Mouse (Mus musculus) heart, embryonic 12.5 days (tissue): ENCODE results near the gene Olfr187. TPM values are rescaled to one million over a fixed set of nuclear protein-coding genes. Genes with fewer than 3 reads are reported as not detected.
"Not testable (repeated sequence)": the region's sequence is repeated elsewhere in the genome, so short reads cannot be mapped to it uniquely, and the experiment has no call there.

Source experiments
- ATAC-seq: fragments of 200-750 bp; cut with Nextera tagmentation; 2 replicates; pipeline ENCODE4 v1.8.0; 2017; ENCODE audit warnings: moderate TSS enrichment, moderate library complexity; ENCODE audit not compliant: insufficient number of reproducible peaks, low FRiP score
- H3K27ac ChIP-seq: fragments of 300-500 bp; sonication (generic); 2 replicates; pipeline ENCODE4 v1.5.1; 2016; ENCODE audit warnings: mild to moderate bottlenecking, moderate library complexity; ENCODE audit not compliant: poor library complexity, severe bottlenecking
- H3K27me3 ChIP-seq: fragments of 300-500 bp; sonication (generic); replicated peaks from 2 replicates; pipeline ENCODE4 v1.6.1; 2016; ENCODE audit warnings: mild to moderate bottlenecking, moderate library complexity
- H3K36me3 ChIP-seq: fragments of 300-500 bp; sonication (generic); 2 replicates; pipeline ENCODE4 v1.6.1; 2016; ENCODE audit warnings: mild to moderate bottlenecking, moderate library complexity
- H3K4me1 ChIP-seq: fragments of 300-500 bp; sonication (generic); replicated peaks from 2 replicates; pipeline ENCODE4 v1.6.1; 2016; ENCODE audit warnings: mild to moderate bottlenecking
- H3K4me2 ChIP-seq: fragments of 300-500 bp; sonication (generic); 2 replicates; pipeline ENCODE4 v1.6.1; 2016; ENCODE audit warnings: mild to moderate bottlenecking, moderate library complexity
- H3K4me3 ChIP-seq: fragments of 300-500 bp; sonication (generic); 2 replicates; pipeline ENCODE4 v1.5.1; 2016; ENCODE audit warnings: mild to moderate bottlenecking
- H3K9ac ChIP-seq: fragments of 300-500 bp; sonication (generic); 2 replicates; pipeline ENCODE4 v1.6.1; 2016; ENCODE audit warnings: mild to moderate bottlenecking, moderate library complexity
- H3K9me3 ChIP-seq: fragments of 300-500 bp; sonication (generic); replicated peaks from 2 replicates; pipeline ENCODE4 v1.6.1; 2016; ENCODE audit warnings: mild to moderate bottlenecking, moderate library complexity
- WGBS: fragments of 180-500 bp; shearing (Covaris S2); methylation state at CpG from one replicate; pipeline ENCODE4 v1.1.7; 2016; 5-methylcytosine and 5-hydroxymethylcytosine counted together
- polyA plus RNA-seq: library from polyadenylated mRNA; unstranded; fragments of >200 nt; fragmentation: Nextera tagmentation; extraction: Ambion mirVana; gene quantifications from 2 replicates; pipeline ENCODE4 v1.2.1, GENCODE M21; 2016

The Olfr187 gene
- not detected in 2 replicates for polyA plus RNA-seq

DNA sequence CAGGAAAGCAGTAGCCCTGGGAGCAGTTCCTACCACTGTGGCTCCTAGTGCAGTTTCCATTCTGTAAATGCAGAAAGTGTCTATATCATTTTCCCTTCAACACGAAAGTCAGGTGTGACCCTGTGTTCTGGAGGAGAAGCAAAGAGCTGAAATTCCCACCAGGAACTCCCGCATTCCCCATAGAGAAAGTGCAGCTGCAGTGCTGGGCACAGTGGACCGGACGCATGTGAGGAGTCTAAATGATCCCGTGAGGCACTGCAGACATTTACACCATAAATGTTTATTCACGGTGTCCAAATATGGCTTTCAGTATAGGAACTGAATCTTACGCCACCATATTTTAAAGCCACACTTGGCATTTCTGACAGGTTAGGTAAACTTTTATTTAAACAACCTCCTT lies at the start of gene Olfr187:
TSS of gene Olfr187 (minus strand) at position 58 of the 400 bp plus-strand sequence.
- no peak within 1 kb of the TSS for H3K9ac ChIP-seq
- H3K4me1 ChIP-seq = no peaks in the 10 kb centered on the region
- no peak within 1 kb of the TSS for H3K4me3 ChIP-seq
- no peaks in the 10 kb centered on the region for H3K27me3 ChIP-seq
- H3K27ac ChIP-seq = no peak within 1 kb of the TSS
- 80% methylated on average over 7 of the region's 7 CpGs for WGBS
- no peak for ATAC-seq
- H3K9me3 ChIP-seq = 0 out of 2 replicates have a peak, but pooled peaks cover 6% of the 10 kb centered on the region
- H3K36me3 ChIP-seq = no peaks in the 10 kb centered on the region
- no peak within 1 kb of the TSS for H3K4me2 ChIP-seq

GRCm38 (mm10) chr16:59081113-59081512 lies 41.5 kb upstream of the Olfr187 start:
- not testable (repeated sequence) for H3K27me3 ChIP-seq, H3K9me3 ChIP-seq, H3K27ac ChIP-seq, H3K4me2 ChIP-seq, ATAC-seq, H3K9ac ChIP-seq, H3K4me1 ChIP-seq, H3K36me3 ChIP-seq, H3K4me3 ChIP-seq
- 70% methylated on average over 2 of the region's 2 CpGs for WGBS

DNA sequence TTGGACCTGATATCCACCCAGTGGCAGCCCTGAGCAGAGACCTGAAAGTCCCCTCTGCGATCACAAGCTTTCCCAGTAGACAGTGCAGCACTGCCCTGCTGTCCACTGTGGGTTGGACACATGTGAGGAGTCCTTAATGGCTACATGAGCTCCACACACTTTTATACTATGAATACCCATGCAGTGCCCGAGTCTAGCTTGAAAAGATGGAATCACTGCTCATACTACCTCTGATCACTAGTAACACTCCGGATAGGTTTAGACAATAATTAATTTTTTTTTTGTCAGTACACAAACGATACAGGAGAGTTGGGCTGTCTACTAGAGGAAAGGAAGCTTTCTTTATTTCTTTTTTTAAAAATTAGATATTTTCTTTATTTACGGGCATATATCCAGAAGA lies 38.3 kb upstream of the Olfr187 start, which contains the start of gene Olfr190:
TSS of gene Olfr190 (minus strand) at position 101 of the 400 bp plus-strand sequence.
- Histone ChIP-seq H3K36me3 (no peaks in the 10 kb centered on the region), H3K27ac (no peak within 1 kb of the TSS), H3K27me3 (no peaks in the 10 kb centered on the region), H3K9ac (no peak within 1 kb of the TSS), H3K4me1 (no peaks in the 10 kb centered on the region), H3K9me3 (no peaks in the 10 kb centered on the region), H3K4me2 (no peak within 1 kb of the TSS), H3K4me3 (no peak within 1 kb of the TSS)
- ATAC-seq = no peak
- 81% methylated on average over 5 of the region's 5 CpGs for WGBS

DNA sequence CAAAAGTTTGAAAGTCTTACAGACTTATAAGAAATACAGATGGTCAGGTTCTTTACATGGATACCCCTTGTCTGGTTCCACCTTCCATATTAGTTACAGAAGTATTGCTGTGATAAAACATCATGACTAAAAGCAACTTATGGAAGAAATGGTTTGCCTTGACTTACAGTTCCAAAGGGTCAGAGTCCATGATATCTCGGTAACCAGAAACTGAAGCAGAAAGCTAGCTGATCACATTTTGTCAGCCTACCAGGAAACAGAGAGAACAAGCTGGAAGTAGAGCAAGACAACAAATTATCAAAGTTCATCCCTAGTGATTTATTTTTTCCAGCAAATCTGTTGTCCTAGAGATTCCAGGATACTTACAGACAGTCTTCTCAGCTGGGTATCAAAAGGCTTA lies 34.0 kb upstream of the Olfr187 start:
- no peak overlapping the region for H3K4me2 ChIP-seq
- no peak overlapping the region for H3K9ac ChIP-seq
- no peak overlapping the region for H3K27ac ChIP-seq
- ATAC-seq = no peak
- no peaks in the 10 kb centered on the region for H3K36me3 ChIP-seq
- H3K4me1 ChIP-seq = no peaks in the 10 kb centered on the region
- no peaks in the 10 kb centered on the region for H3K27me3 ChIP-seq
- H3K9me3 ChIP-seq = no peaks in the 10 kb centered on the region
- H3K4me3 ChIP-seq = no peak overlapping the region
- 83% methylated on average over 1 of the region's 1 CpGs for WGBS

- H3K4me1 ChIP-seq = no peaks in the 10 kb centered on the region
- no peak overlapping the region for H3K9ac ChIP-seq
- H3K27me3 ChIP-seq = no peaks in the 10 kb centered on the region
- no peak overlapping the region for H3K4me3 ChIP-seq
- H3K36me3 ChIP-seq = no peaks in the 10 kb centered on the region
- H3K4me2 ChIP-seq = no peak overlapping the region
- ATAC-seq = no peak
- no peaks in the 10 kb centered on the region for H3K9me3 ChIP-seq
- no peak overlapping the region for H3K27ac ChIP-seq
These were observed 32.2 kb upstream of the Olfr187 start for GRCm38 (mm10) chr16:59071755-59072154.

- WGBS = 39% methylated on average over 3 of the region's 3 CpGs
- H3K36me3 ChIP-seq, H3K4me2 ChIP-seq, H3K27ac ChIP-seq, H3K27me3 ChIP-seq, H3K4me1 ChIP-seq, H3K9ac ChIP-seq, H3K9me3 ChIP-seq, H3K4me3 ChIP-seq, ATAC-seq: not testable (repeated sequence)
These were observed 22.8 kb upstream of the Olfr187 start for GRCm38 (mm10) chr16:59062411-59062810.

DNA sequence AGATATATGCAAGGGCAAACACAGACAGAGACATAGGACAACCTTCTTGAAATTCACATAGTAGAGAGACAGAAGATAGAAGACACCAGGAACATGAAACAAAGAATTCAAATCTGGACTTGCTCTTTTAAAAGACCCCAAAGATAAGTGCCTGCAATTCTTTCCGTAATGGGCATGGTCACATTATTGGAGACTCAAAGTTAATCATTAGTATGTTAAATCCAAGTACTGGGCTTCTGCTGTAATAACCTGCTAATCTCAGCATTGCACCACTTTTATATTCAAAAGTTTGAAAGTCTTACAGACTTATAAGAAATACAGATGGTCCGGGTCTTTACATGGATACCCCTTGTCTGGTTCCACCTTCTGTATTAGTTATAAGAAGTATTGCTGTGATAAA lies 9.7 kb upstream of the Olfr187 start:
- 87% methylated on average over 2 of the region's 2 CpGs for WGBS
- H3K4me2 ChIP-seq, H3K36me3 ChIP-seq, H3K9me3 ChIP-seq, ATAC-seq, H3K27ac ChIP-seq, H3K27me3 ChIP-seq, H3K9ac ChIP-seq, H3K4me3 ChIP-seq, H3K4me1 ChIP-seq: not testable (repeated sequence)

- no peak overlapping the region for H3K4me3 ChIP-seq
- no peaks in the 10 kb centered on the region for H3K27me3 ChIP-seq
- H3K4me1 ChIP-seq = no peaks in the 10 kb centered on the region
- H3K36me3 ChIP-seq = no peaks in the 10 kb centered on the region
- no peak overlapping the region for H3K27ac ChIP-seq
- ATAC-seq = no peak
- H3K4me2 ChIP-seq = no peak overlapping the region
- H3K9ac ChIP-seq = no peak overlapping the region
- 72% methylated on average over 1 of the region's 1 CpGs for WGBS
- H3K9me3 ChIP-seq = 0 out of 2 replicates have a peak, but pooled peaks cover 3% of the 10 kb centered on the region
These were observed 9.3 kb upstream of the Olfr187 start for GRCm38 (mm10) chr16:59048860-59049259.

DNA sequence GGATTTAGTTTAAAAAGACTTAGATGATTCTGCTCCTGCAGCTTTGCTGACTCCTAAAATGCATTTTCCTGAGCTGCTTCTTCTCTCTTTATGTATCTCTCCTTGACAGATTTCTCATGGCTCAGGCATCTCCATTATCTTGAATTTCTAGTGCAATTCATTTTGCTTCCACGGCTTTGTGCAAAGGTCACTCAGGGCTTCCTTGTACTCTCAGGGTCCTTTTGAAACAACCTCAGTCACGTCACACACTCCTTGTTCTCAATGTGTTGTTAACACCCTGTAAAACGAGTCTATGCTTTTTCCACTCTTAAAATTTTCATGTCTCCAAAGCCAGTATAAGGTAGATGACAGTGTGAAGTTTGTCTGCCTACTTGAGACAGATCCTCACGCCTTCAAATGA lies 8.0 kb upstream of the Olfr187 start:
- H3K4me1 ChIP-seq = no peaks in the 10 kb centered on the region
- H3K9ac ChIP-seq = no peak overlapping the region
- 57% methylated on average over 4 of the region's 4 CpGs for WGBS
- 0 out of 2 replicates have a peak, but pooled peaks cover 6% of the 10 kb centered on the region for H3K9me3 ChIP-seq
- no peaks in the 10 kb centered on the region for H3K27me3 ChIP-seq
- H3K36me3 ChIP-seq = no peaks in the 10 kb centered on the region
- no peak overlapping the region for H3K4me3 ChIP-seq
- no peak overlapping the region for H3K4me2 ChIP-seq
- no peak overlapping the region for H3K27ac ChIP-seq
- ATAC-seq = no peak

GRCm38 (mm10) chr16:59045835-59046234 lies 6.3 kb upstream of the Olfr187 start:
- WGBS = 69% methylated on average over 3 of the region's 3 CpGs
- H3K9ac ChIP-seq = no peak overlapping the region
- no peak for ATAC-seq
- H3K9me3 ChIP-seq = 0 out of 2 replicates have a peak, but pooled peaks cover 6% of the 10 kb centered on the region
- no peak overlapping the region for H3K4me2 ChIP-seq
- no peaks in the 10 kb centered on the region for H3K4me1 ChIP-seq
- H3K27ac ChIP-seq = no peak overlapping the region
- no peaks in the 10 kb centered on the region for H3K27me3 ChIP-seq
- H3K4me3 ChIP-seq = no peak overlapping the region
- H3K36me3 ChIP-seq = no peaks in the 10 kb centered on the region

- Histone ChIP-seq H3K9ac (no peak within 1 kb of the TSS), H3K4me3 (no peak within 1 kb of the TSS), H3K4me2 (no peak within 1 kb of the TSS), H3K27me3 (no peaks in the 10 kb centered on the region), H3K27ac (no peak within 1 kb of the TSS), H3K9me3 (no peaks in the 10 kb centered on the region), H3K36me3 (no peaks in the 10 kb centered on the region), H3K4me1 (no peaks in the 10 kb centered on the region)
- ATAC-seq = no peak
- 84% methylated on average over 4 of the region's 4 CpGs for WGBS
These were observed 9.4 kb downstream of the Olfr187 start, which contains the start of gene Olfr186 for GRCm38 (mm10) chr16:59030191-59030590. Gene Olfr186 (minus strand): TSS chr16:59030291.

DNA sequence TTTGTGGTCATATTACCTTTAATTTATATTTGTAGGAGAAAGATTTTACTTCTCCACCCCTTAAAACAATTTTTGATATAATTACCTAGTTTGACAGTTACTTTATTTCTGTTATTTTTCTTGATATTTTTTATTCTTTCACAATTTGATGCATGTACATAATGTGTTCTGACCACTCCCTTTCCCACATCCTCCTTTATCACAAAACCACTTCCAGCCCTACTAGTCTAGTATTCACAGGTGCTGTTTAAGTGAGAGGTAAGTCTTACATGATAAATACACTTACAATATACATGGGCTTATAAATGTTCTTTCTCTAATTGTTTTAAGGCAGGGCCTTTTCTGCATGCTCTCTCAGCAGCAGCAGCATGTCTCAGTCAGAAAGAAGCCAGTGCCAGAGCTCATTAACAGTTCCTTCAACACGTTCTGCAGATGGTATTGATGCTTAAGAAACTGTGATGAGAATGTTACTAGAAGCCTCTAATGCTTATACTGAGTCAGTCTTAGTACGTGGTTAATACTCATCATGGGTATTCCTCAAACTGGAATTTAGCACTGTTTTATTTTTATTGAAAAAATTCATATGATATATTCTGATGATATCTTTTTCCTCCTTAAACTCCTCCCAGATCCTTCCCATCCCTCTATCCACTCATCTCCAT lies 26.1 kb downstream of the Olfr187 start:
- no peaks in the 10 kb centered on the region for H3K4me1 ChIP-seq
- no peaks in the 10 kb centered on the region for H3K36me3 ChIP-seq
- H3K4me2 ChIP-seq = no peak overlapping the region
- H3K9me3 ChIP-seq = no peaks in the 10 kb centered on the region
- H3K27ac ChIP-seq = no peak overlapping the region
- no peak overlapping the region for H3K9ac ChIP-seq
- no peaks in the 10 kb centered on the region for H3K27me3 ChIP-seq
- no peak for ATAC-seq
- H3K4me3 ChIP-seq = no peak overlapping the region
- 56% methylated on average over 2 of the region's 2 CpGs for WGBS
